Mouse (Mus musculus) hindbrain, embryonic 15.5 days (tissue): ENCODE measurements around the gene Rsph1. TPM values are rescaled to one million over a fixed set of nuclear protein-coding genes. Genes with fewer than 3 reads are reported as not detected.

Experiments used
- ATAC-seq: fragments of 200-750 bp; cut with Nextera tagmentation; 2 replicates; pipeline ENCODE4 v1.8.0; 2017; ENCODE audit warnings: low read depth, moderate number of reproducible peaks, moderate TSS enrichment; ENCODE audit not compliant: low FRiP score
- H3K27ac ChIP-seq: fragments of 300-500 bp; sonication (generic); replicated peaks from 2 replicates; pipeline ENCODE4 v1.5.1; 2015; ENCODE audit warnings: mild to moderate bottlenecking, inconsistent platforms
- H3K27me3 ChIP-seq: fragments of 300-500 bp; sonication (generic); 2 replicates; pipeline ENCODE4 v1.6.1; 2015; ENCODE audit warnings: control low read depth, inconsistent platforms
- H3K36me3 ChIP-seq: fragments of 300-500 bp; sonication (generic); 2 replicates; pipeline ENCODE4 v1.6.1; 2015; ENCODE audit warnings: control low read depth, inconsistent platforms
- H3K4me1 ChIP-seq: fragments of 300-500 bp; sonication (generic); replicated peaks from 2 replicates; pipeline ENCODE4 v1.6.1; 2015; ENCODE audit warnings: control low read depth, inconsistent platforms
- H3K4me2 ChIP-seq: fragments of 300-500 bp; sonication (generic); 2 replicates; pipeline ENCODE4 v1.6.1; 2015; ENCODE audit warnings: moderate library complexity, mild to moderate bottlenecking, inconsistent platforms
- H3K4me3 ChIP-seq: fragments of 300-500 bp; sonication (generic); 2 replicates; pipeline ENCODE4 v1.5.1; 2015; ENCODE audit warnings: mild to moderate bottlenecking, inconsistent platforms
- H3K9ac ChIP-seq: fragments of 300-500 bp; sonication (generic); 2 replicates; pipeline ENCODE4 v1.6.1; 2015; ENCODE audit warnings: inconsistent platforms
- H3K9me3 ChIP-seq: fragments of 300-500 bp; sonication (generic); 2 replicates; pipeline ENCODE4 v1.6.1; 2016; ENCODE audit warnings: control low read depth, inconsistent platforms
- WGBS: fragments of 180-500 bp; shearing (Covaris S2); methylation state at CpG from one replicate; pipeline ENCODE4 v1.1.7; 2015; 5-methylcytosine and 5-hydroxymethylcytosine counted together
- polyA plus RNA-seq: library from polyadenylated mRNA; unstranded; fragments of >200 nt; fragmentation: Nextera tagmentation; extraction: Ambion mirVana; gene quantifications from 2 replicates; pipeline ENCODE4 v1.2.1, GENCODE M21; 2015

Gene Rsph1
- 5.9 and 7.5 TPM in 2 replicates for polyA plus RNA-seq

GRCm38 (mm10) chr17:31276922-31277918, at the start of gene Rsph1:
Rsph1 (minus strand) TSS chr17:31277383.
- ATAC-seq: peak; percentile 94
- Histone ChIP-seq H3K27me3 (0 out of 2 replicates have a peak, but pooled peaks cover 2% of the 10 kb centered on the region), H3K36me3 (no peaks in the 10 kb centered on the region), H3K9me3 (no peaks in the 10 kb centered on the region), H3K4me3 (peak within 1 kb of the TSS; percentile 47), H3K27ac (peak within 1 kb of the TSS; percentile 27), H3K9ac (peak within 1 kb of the TSS; percentile 43), H3K4me2 (peak within 1 kb of the TSS; percentile 87), H3K4me1 (peaks cover 13% of the 10 kb centered on the region)
- WGBS: 10% methylated on average over 44 of the region's 44 CpGs

GRCm38 (mm10) chr17:31326220-31326852, 49.2 kb upstream of the Rsph1 start:
- 29% methylated on average over 9 of the region's 9 CpGs for WGBS
- Histone ChIP-seq H3K4me3 (no peak overlapping the region), H3K36me3 (no peaks in the 10 kb centered on the region), H3K4me1 (peaks cover 17% of the 10 kb centered on the region), H3K27ac (no peak overlapping the region; the same call in 1 of the 2 replicates), H3K4me2 (no peak overlapping the region), H3K9ac (no peak overlapping the region), H3K9me3 (no peaks in the 10 kb centered on the region), H3K27me3 (no peaks in the 10 kb centered on the region)
- ATAC-seq: no peak

DNA sequence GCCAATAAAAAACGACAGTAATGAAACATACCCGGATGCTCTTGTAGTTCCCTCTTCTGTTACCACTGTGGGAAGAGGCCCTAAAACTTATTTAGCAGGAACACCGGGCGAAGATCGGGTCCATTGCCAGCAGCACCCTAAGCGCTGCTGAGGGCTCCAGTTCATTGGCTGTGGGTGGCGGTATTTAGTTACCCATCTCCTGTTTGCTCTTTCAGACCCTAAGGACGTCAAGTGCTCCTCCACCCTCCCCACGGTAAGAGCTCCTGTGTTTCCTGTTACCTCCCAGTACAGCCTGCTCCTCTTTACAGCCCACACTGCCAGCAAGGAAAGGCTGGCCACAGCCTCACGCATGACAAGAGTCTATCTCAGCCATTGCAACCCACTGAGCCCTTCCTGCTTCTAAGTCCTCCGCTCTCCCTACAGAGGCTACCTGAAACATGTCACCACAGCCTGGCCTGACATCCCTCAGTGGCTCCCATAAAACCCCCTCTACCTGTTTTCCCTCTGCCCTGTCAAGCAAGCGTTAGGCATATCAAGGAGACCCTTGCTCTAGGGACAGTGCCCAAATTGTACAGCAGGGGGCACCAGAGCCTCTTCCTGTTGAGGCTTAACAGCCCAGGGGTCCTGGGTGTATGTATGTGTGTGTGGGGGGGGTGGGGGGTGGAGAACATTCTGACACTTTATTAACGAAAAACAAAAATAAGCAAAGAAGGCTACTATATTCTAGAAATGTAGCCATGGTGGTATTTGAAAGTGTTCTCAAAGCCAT, 48.5 kb upstream of the Rsph1 start:
- Histone ChIP-seq H3K9ac (no peak overlapping the region), H3K36me3 (no peaks in the 10 kb centered on the region), H3K27me3 (no peaks in the 10 kb centered on the region), H3K4me1 (peaks cover 17% of the 10 kb centered on the region), H3K27ac (0 out of 2 replicates have a peak overlapping the region, but pooled peaks have one; percentile 30), H3K4me3 (no peak overlapping the region), H3K4me2 (no peak overlapping the region), H3K9me3 (no peaks in the 10 kb centered on the region)
- no peak for ATAC-seq
- 74% methylated on average over 13 of the region's 13 CpGs for WGBS

DNA sequence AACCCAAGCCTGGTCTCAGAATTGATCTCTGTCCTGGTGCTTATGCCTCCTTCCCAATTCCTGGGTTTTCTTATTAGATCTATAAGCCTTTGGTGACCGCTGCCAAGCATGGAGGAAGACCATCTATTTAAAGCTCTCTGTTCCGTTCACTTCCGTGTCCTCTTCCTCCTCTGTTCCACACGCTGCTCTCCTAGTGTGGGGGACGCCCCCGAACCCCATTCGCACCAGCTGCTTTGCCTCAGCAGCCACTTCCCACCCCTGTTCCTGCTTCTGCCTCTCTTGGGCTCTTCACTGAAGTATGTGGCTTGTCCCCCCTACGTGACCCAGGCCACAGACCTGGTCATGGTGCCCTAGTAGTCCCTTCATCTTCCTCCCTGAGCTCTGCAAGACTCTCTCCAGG, 47.0 kb upstream of the Rsph1 start:
- Histone ChIP-seq H3K4me3 (no peak overlapping the region), H3K9me3 (no peaks in the 10 kb centered on the region), H3K27ac (no peak overlapping the region), H3K4me1 (peaks cover 17% of the 10 kb centered on the region), H3K4me2 (no peak overlapping the region), H3K9ac (no peak overlapping the region), H3K27me3 (no peaks in the 10 kb centered on the region), H3K36me3 (no peaks in the 10 kb centered on the region)
- WGBS: 92% methylated on average over 8 of the region's 8 CpGs
- no peak for ATAC-seq

DNA sequence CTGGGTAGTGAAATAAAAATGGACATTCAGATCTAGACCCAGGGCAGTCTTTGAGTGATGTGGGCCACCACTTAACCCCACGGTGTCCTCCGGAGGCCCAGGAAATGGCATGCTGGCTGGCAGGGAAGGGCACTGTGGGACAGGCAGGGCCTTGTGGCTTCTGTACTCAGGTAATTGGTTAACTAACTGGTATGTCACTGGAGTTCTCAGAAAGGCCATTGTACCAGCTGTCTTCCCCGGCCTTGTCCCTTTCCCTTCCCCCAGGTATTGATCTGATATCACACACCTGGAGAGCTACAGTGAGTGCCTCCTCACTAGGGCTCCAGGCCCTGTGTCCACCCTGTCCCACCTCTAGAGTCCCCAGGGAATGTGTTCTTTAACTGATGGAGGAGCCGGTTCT, 46.2 kb upstream of the Rsph1 start:
- Histone ChIP-seq H3K9ac (no peak overlapping the region), H3K27me3 (0 out of 2 replicates have a peak, but pooled peaks cover 2% of the 10 kb centered on the region), H3K4me2 (no peak overlapping the region), H3K27ac (no peak overlapping the region), H3K4me3 (no peak overlapping the region), H3K36me3 (no peaks in the 10 kb centered on the region), H3K4me1 (peaks cover 17% of the 10 kb centered on the region), H3K9me3 (no peaks in the 10 kb centered on the region)
- 89% methylated on average over 4 of the region's 4 CpGs for WGBS
- ATAC-seq: no peak

DNA sequence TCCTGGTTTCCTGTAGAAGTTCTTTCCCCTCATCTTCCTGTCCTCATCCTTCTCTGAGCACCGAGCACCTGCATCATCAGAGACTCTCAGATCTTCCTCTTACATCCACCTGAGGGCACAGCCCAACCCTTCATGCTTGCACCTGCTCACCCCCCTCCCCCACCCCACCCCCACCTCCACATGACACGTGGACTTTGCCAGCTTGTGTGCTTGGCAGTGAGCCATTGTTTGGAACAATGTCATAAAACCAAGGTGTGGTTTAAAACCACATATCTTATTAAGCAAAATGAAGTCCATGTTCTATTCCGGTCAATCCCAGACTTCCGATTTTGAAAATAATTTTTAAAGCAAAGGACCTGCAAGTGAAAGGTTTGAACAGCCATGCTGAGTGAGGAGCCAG, 45.3 kb upstream of the Rsph1 start:
- Histone ChIP-seq H3K9me3 (no peaks in the 10 kb centered on the region), H3K36me3 (no peaks in the 10 kb centered on the region), H3K27ac (no peak overlapping the region), H3K9ac (no peak overlapping the region), H3K4me2 (no peak overlapping the region), H3K4me3 (no peak overlapping the region), H3K4me1 (peaks cover 17% of the 10 kb centered on the region), H3K27me3 (0 out of 2 replicates have a peak, but pooled peaks cover 2% of the 10 kb centered on the region)
- ATAC-seq: no peak
- WGBS: 81% methylated on average over 4 of the region's 4 CpGs

GRCm38 (mm10) chr17:31321425-31321824, 44.2 kb upstream of the Rsph1 start:
- H3K9me3 ChIP-seq: no peaks in the 10 kb centered on the region
- H3K27ac ChIP-seq: no peak overlapping the region
- no peaks in the 10 kb centered on the region for H3K36me3 ChIP-seq
- 75% methylated on average over 12 of the region's 12 CpGs for WGBS
- no peak overlapping the region for H3K4me2 ChIP-seq
- peaks cover 8% of the 10 kb centered on the region; the same call in 1 of the 2 replicates for H3K4me1 ChIP-seq
- 0 out of 2 replicates have a peak, but pooled peaks cover 2% of the 10 kb centered on the region for H3K27me3 ChIP-seq
- no peak for ATAC-seq
- no peak overlapping the region for H3K9ac ChIP-seq
- no peak overlapping the region for H3K4me3 ChIP-seq

- Histone ChIP-seq H3K27me3 (0 out of 2 replicates have a peak, but pooled peaks cover 2% of the 10 kb centered on the region), H3K9ac (no peak overlapping the region), H3K27ac (no peak overlapping the region), H3K36me3 (no peaks in the 10 kb centered on the region), H3K4me1 (peaks cover 10% of the 10 kb centered on the region), H3K4me2 (no peak overlapping the region), H3K4me3 (no peak overlapping the region), H3K9me3 (no peaks in the 10 kb centered on the region)
- ATAC-seq: no peak
- 93% methylated on average over 19 of the region's 19 CpGs for WGBS
Measured at GRCm38 (mm10) chr17:31318906-31319767, 42.0 kb upstream of the Rsph1 start.

GRCm38 (mm10) chr17:31317521-31318272, 40.5 kb upstream of the Rsph1 start:
- no peak overlapping the region for H3K4me2 ChIP-seq
- H3K4me1 ChIP-seq: peaks cover 10% of the 10 kb centered on the region
- H3K9ac ChIP-seq: no peak overlapping the region
- 49% methylated on average over 22 of the region's 22 CpGs for WGBS
- no peak overlapping the region for H3K27ac ChIP-seq
- H3K4me3 ChIP-seq: no peak overlapping the region
- 0 out of 2 replicates have a peak, but pooled peaks cover 2% of the 10 kb centered on the region for H3K27me3 ChIP-seq
- no peaks in the 10 kb centered on the region for H3K9me3 ChIP-seq
- ATAC-seq: no peak
- no peaks in the 10 kb centered on the region for H3K36me3 ChIP-seq

- 0 out of 2 replicates have a peak, but pooled peaks cover 2% of the 10 kb centered on the region for H3K27me3 ChIP-seq
- no peak overlapping the region for H3K9ac ChIP-seq
- H3K4me3 ChIP-seq: no peak overlapping the region
- no peaks in the 10 kb centered on the region for H3K36me3 ChIP-seq
- H3K9me3 ChIP-seq: no peaks in the 10 kb centered on the region
- ATAC-seq: no peak
- no peak overlapping the region for H3K4me2 ChIP-seq
- 95% methylated on average over 3 of the region's 3 CpGs for WGBS
- H3K4me1 ChIP-seq: peaks cover 10% of the 10 kb centered on the region
- H3K27ac ChIP-seq: no peak overlapping the region
Measured at GRCm38 (mm10) chr17:31316998-31317397, 39.8 kb upstream of the Rsph1 start.
